Mouse (Mus musculus): ENCODE data around the gene Slc6a8. TPM values are rescaled to one million over a fixed set of nuclear protein-coding genes. Genes with fewer than 3 reads are reported as not detected.

Gene Slc6a8
- polyA plus RNA-seq, 1 experiment from 2014 or later, result 2.4 TPM

DNA sequence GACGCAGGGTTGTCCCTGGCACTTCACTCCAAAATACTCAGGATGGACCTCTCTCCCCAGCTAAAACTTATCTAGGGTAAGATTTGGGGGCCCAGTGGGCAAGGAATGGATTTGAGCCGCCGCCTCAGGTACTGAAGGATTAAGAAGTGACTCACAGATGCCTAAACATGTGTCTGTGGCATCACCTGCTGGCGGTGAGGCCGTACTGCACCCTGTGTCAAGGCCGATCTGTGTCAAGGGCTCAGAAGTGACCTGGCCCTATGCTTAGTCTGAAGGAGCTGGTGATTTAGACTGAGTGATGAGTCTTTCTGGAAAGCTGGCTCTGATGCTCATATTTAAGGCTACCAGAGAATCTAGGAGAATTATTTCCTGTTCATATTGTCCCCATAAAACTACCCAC, 18.8 kb upstream of the Slc6a8 start:
- Histone ChIP-seq H3K4me2 (no peak overlapping the region), H3K9ac (ENCODE audit: low read depth, low read length) (no peak overlapping the region), H3K4me1 (replicated peaks; ENCODE audit: control insufficient read depth, insufficient read depth, low read length) (no peaks in the 10 kb centered on the region), H3K4me3 (ENCODE audit: low read depth, low read length) (no peak overlapping the region), H3K27me3 (replicated peaks; ENCODE audit: control insufficient read depth, insufficient read depth, low read length) (no peaks in the 10 kb centered on the region; the same call in 1 of the 2 replicates), H3K9me3 (ENCODE audit: control insufficient read depth, low read length) (no peaks in the 10 kb centered on the region), H3K36me3 (ENCODE audit: control insufficient read depth, insufficient read depth, low read length) (no peaks in the 10 kb centered on the region), H3K27ac (ENCODE audit: low read depth, low read length) (no peak overlapping the region)
- ATAC-seq (replicated peaks; ENCODE audit: low FRiP score), result peak; percentile 36; the same call in 1 of the 2 replicates
- WGBS, result 12% methylated on average over 6 of the region's 6 CpGs
- DNase-seq (ENCODE audit: low spot score), result peak; percentile 50

- H3K36me3 ChIP-seq (ENCODE audit: control insufficient read depth, insufficient read depth, low read length), result no peaks in the 10 kb centered on the region
- DNase-seq (ENCODE audit: low spot score), result no peak
- H3K9me3 ChIP-seq (ENCODE audit: control insufficient read depth, low read length), result no peaks in the 10 kb centered on the region
- no peak overlapping the region for H3K4me2 ChIP-seq
- peaks cover 3% of the 10 kb centered on the region for H3K27me3 ChIP-seq (replicated peaks; ENCODE audit: control insufficient read depth, insufficient read depth, low read length)
- no peak overlapping the region for H3K27ac ChIP-seq (ENCODE audit: low read depth, low read length)
- H3K4me1 ChIP-seq (replicated peaks; ENCODE audit: control insufficient read depth, insufficient read depth, low read length), result no peaks in the 10 kb centered on the region
- 44% methylated on average over 3 of the region's 3 CpGs for WGBS
- H3K9ac ChIP-seq (ENCODE audit: low read depth, low read length), result no peak overlapping the region
- H3K4me3 ChIP-seq (ENCODE audit: low read depth, low read length), result no peak overlapping the region
- no peak for ATAC-seq (replicated peaks; ENCODE audit: low FRiP score)
Observed at GRCm38 (mm10) chrX:73655529-73655928, 17.4 kb upstream of the Slc6a8 start.

DNA sequence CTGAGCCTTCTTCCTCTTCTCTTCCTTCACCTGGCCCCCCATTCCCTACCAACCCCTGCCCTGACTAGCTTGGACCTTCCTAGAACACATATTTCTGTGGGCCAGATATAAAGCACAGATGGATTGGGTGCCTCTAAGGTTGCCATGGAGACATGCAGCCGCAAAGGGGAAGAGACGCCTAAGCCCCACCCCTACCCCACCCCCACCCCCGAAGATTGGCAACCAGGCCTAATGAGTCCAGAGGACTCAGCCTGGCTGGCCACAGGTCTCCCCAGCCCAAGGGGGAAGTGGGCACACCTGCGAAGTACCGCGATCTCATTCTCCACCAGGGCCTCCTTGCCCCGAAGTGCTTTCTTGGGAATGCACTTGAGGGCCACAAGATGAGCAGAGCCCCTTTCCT, 14.6 kb upstream of the Slc6a8 start:
- no peak overlapping the region for H3K27ac ChIP-seq (ENCODE audit: low read depth, low read length)
- DNase-seq (ENCODE audit: low spot score) (no peak), ATAC-seq (replicated peaks; ENCODE audit: low FRiP score) (no peak)
- 29% methylated on average over 7 of the region's 7 CpGs for WGBS
- no peaks in the 10 kb centered on the region for H3K4me1 ChIP-seq (replicated peaks; ENCODE audit: control insufficient read depth, insufficient read depth, low read length)
- no peak overlapping the region for H3K4me2 ChIP-seq
- H3K27me3 ChIP-seq (replicated peaks; ENCODE audit: control insufficient read depth, insufficient read depth, low read length), result peaks cover 7% of the 10 kb centered on the region
- H3K9ac ChIP-seq (ENCODE audit: low read depth, low read length), result no peak overlapping the region
- no peaks in the 10 kb centered on the region for H3K36me3 ChIP-seq (ENCODE audit: control insufficient read depth, insufficient read depth, low read length)
- H3K4me3 ChIP-seq (ENCODE audit: low read depth, low read length), result no peak overlapping the region
- no peaks in the 10 kb centered on the region for H3K9me3 ChIP-seq (ENCODE audit: control insufficient read depth, low read length)

- no peak for ATAC-seq (replicated peaks; ENCODE audit: low FRiP score)
- no peak overlapping the region; the same call in 1 of the 2 replicates for H3K4me3 ChIP-seq (ENCODE audit: low read depth, low read length)
- WGBS, result 59% methylated on average over 13 of the region's 13 CpGs
Observed at GRCm38 (mm10) chrX:73658936-73659574, 13.9 kb upstream of the Slc6a8 start.

GRCm38 (mm10) chrX:73659575-73660283, 13.2 kb upstream of the Slc6a8 start, which contains the start of gene Pnck:
TSS of gene Pnck (minus strand) at chrX:73660117.
- H3K9ac ChIP-seq (ENCODE audit: low read depth, low read length), result peak within 1 kb of the TSS; percentile 25; the same call in 1 of the 2 replicates
- peak within 1 kb of the TSS; percentile 71 for H3K4me2 ChIP-seq
- H3K4me3 ChIP-seq (ENCODE audit: low read depth, low read length), result peak within 1 kb of the TSS; percentile 45
- H3K9me3 ChIP-seq (ENCODE audit: control insufficient read depth, low read length), result no peaks in the 10 kb centered on the region
- WGBS, result 21% methylated on average over 54 of the region's 57 CpGs
- H3K27ac ChIP-seq (ENCODE audit: low read depth, low read length), result no peak within 1 kb of the TSS
- no peak for ATAC-seq (replicated peaks; ENCODE audit: low FRiP score)
- no peaks in the 10 kb centered on the region for H3K36me3 ChIP-seq (ENCODE audit: control insufficient read depth, insufficient read depth, low read length)
- H3K27me3 ChIP-seq (replicated peaks; ENCODE audit: control insufficient read depth, insufficient read depth, low read length), result peaks cover 7% of the 10 kb centered on the region
- H3K4me1 ChIP-seq (replicated peaks; ENCODE audit: control insufficient read depth, insufficient read depth, low read length), result no peaks in the 10 kb centered on the region
- no peak for DNase-seq (ENCODE audit: low spot score)

More at GRCm38 (mm10) chrX:73658936-73659574, 13.9 kb upstream of the Slc6a8 start:
- Histone ChIP-seq H3K9ac (ENCODE audit: low read depth, low read length) (no peak overlapping the region), H3K36me3 (ENCODE audit: control insufficient read depth, insufficient read depth, low read length) (no peaks in the 10 kb centered on the region), H3K4me2 (peak overlapping the region; percentile 71; the same call in 1 of the 2 replicates), H3K4me1 (replicated peaks; ENCODE audit: control insufficient read depth, insufficient read depth, low read length) (no peaks in the 10 kb centered on the region), H3K27me3 (replicated peaks; ENCODE audit: control insufficient read depth, insufficient read depth, low read length) (peaks cover 7% of the 10 kb centered on the region), H3K27ac (ENCODE audit: low read depth, low read length) (no peak overlapping the region), H3K9me3 (ENCODE audit: control insufficient read depth, low read length) (no peaks in the 10 kb centered on the region)
- DNase-seq (ENCODE audit: low spot score), result no peak

DNA sequence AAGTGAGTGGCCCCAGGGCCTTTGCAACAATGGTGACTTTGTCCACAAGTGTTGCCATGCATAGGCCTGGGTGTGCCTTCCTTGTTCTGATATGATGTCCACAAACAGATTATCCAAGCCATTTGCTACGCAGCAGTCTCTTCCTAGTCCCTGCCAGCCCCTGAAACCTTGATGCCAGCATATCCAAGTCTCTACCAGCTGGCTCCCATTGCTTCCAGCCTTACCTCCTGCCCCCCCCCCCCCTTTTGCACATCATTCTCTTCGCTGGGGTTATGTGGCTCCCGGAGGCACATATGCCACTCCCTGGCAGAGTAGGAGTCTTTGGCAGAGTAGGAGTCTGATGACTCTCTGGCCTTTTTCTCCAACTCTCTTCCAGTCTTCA, 12.7 kb upstream of the Slc6a8 start:
- Histone ChIP-seq H3K4me1 (replicated peaks; ENCODE audit: control insufficient read depth, insufficient read depth, low read length) (no peaks in the 10 kb centered on the region), H3K36me3 (ENCODE audit: control insufficient read depth, insufficient read depth, low read length) (no peaks in the 10 kb centered on the region), H3K27ac (ENCODE audit: low read depth, low read length) (no peak overlapping the region), H3K9me3 (ENCODE audit: control insufficient read depth, low read length) (no peaks in the 10 kb centered on the region), H3K4me3 (ENCODE audit: low read depth, low read length) (peak overlapping the region; percentile 45), H3K27me3 (replicated peaks; ENCODE audit: control insufficient read depth, insufficient read depth, low read length) (peaks cover 7% of the 10 kb centered on the region), H3K4me2 (peak overlapping the region; percentile 71), H3K9ac (ENCODE audit: low read depth, low read length) (peak overlapping the region; percentile 25; the same call in 1 of the 2 replicates)
- 68% methylated on average over 2 of the region's 3 CpGs for WGBS
- DNase-seq (ENCODE audit: low spot score) (no peak), ATAC-seq (replicated peaks; ENCODE audit: low FRiP score) (no peak)

DNA sequence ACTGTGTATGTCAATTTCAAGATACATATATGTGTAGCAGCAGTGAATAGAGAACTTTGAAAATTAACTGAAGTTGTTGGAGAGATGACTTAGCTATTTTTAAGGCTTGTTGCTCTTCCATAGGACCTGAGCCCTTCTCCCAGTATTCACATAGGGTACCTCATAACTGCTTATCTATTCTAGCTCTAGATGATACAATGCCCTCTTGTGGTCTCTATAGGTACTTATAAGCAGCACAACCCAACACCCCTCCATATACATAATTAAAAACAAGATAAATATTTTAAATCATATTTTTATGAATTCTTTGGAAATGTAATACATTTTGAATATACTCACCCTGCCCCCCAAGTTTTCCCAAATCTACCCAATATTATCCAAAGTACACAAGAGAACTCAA, 9.8 kb upstream of the Slc6a8 start:
- H3K4me1 ChIP-seq (replicated peaks; ENCODE audit: control insufficient read depth, insufficient read depth, low read length), result no peaks in the 10 kb centered on the region
- H3K27me3 ChIP-seq (replicated peaks; ENCODE audit: control insufficient read depth, insufficient read depth, low read length), result peaks cover 7% of the 10 kb centered on the region
- no peak overlapping the region for H3K4me3 ChIP-seq (ENCODE audit: low read depth, low read length)
- no peak for ATAC-seq (replicated peaks; ENCODE audit: low FRiP score)
- no peak overlapping the region for H3K27ac ChIP-seq (ENCODE audit: low read depth, low read length)
- no peak for DNase-seq (ENCODE audit: low spot score)
- H3K9ac ChIP-seq (ENCODE audit: low read depth, low read length), result no peak overlapping the region
- no peaks in the 10 kb centered on the region for H3K9me3 ChIP-seq (ENCODE audit: control insufficient read depth, low read length)
- H3K4me2 ChIP-seq, result no peak overlapping the region
- H3K36me3 ChIP-seq (ENCODE audit: control insufficient read depth, insufficient read depth, low read length), result no peaks in the 10 kb centered on the region

GRCm38 (mm10) chrX:73672031-73672431, 919 bp upstream of the Slc6a8 start:
- 48% methylated on average over 4 of the region's 4 CpGs for WGBS
- DNase-seq (ENCODE audit: low spot score), result peak; percentile 53
- Histone ChIP-seq H3K27ac (ENCODE audit: low read depth, low read length) (no peak overlapping the region), H3K4me2 (no peak overlapping the region), H3K9ac (ENCODE audit: low read depth, low read length) (no peak overlapping the region), H3K27me3 (replicated peaks; ENCODE audit: control insufficient read depth, insufficient read depth, low read length) (peaks cover 26% of the 10 kb centered on the region), H3K4me3 (ENCODE audit: low read depth, low read length) (no peak overlapping the region), H3K9me3 (ENCODE audit: control insufficient read depth, low read length) (no peaks in the 10 kb centered on the region), H3K36me3 (ENCODE audit: control insufficient read depth, insufficient read depth, low read length) (no peaks in the 10 kb centered on the region), H3K4me1 (replicated peaks; ENCODE audit: control insufficient read depth, insufficient read depth, low read length) (no peaks in the 10 kb centered on the region)
- ATAC-seq (replicated peaks; ENCODE audit: low FRiP score), result peak; percentile 60

- peak overlapping the region; percentile 75 for H3K4me2 ChIP-seq
- H3K9me3 ChIP-seq (ENCODE audit: control insufficient read depth, low read length), result no peaks in the 10 kb centered on the region
- 21% methylated on average over 35 of the region's 42 CpGs for WGBS
- H3K27me3 ChIP-seq (replicated peaks; ENCODE audit: control insufficient read depth, insufficient read depth, low read length), result peaks cover 26% of the 10 kb centered on the region
- no peaks in the 10 kb centered on the region for H3K4me1 ChIP-seq (replicated peaks; ENCODE audit: control insufficient read depth, insufficient read depth, low read length)
- H3K27ac ChIP-seq (ENCODE audit: low read depth, low read length), result no peak overlapping the region
- peak overlapping the region; percentile 65 for H3K9ac ChIP-seq (ENCODE audit: low read depth, low read length)
- peak overlapping the region; percentile 60 for H3K4me3 ChIP-seq (ENCODE audit: low read depth, low read length)
- no peaks in the 10 kb centered on the region for H3K36me3 ChIP-seq (ENCODE audit: control insufficient read depth, insufficient read depth, low read length)
- ATAC-seq (replicated peaks; ENCODE audit: low FRiP score) (0 out of 2 replicates have a peak, but pooled peaks have one; percentile 10), DNase-seq (ENCODE audit: low spot score) (no peak)
Observed at GRCm38 (mm10) chrX:73673619-73673967, 643 bp downstream of the Slc6a8 start.

Data from liver, embryonic 11.5 days (tissue).